Mouse (Mus musculus) ES-Bruce4 (cell line): Measurements from ENCODE around the gene Cab39.

Experiments
- CTCF ChIP-seq: IDR thresholded peaks from one replicate; pipeline ENCODE4 v1.8.1; 2011; ENCODE audit warnings: low read depth, low read length
- EP300 ChIP-seq: IDR thresholded peaks from 2 replicates; pipeline ENCODE4 v1.6.1; 2011; ENCODE audit warnings: low read depth, low read length; ENCODE audit not compliant: insufficient read depth
- POLR2A ChIP-seq: IDR thresholded peaks from one replicate; pipeline ENCODE4 v1.8.1; 2011; ENCODE audit warnings: low read length; ENCODE audit not compliant: insufficient read depth

GRCm38 (mm10) chr1:85766120-85766519 is 27.1 kb upstream of the Cab39 start:
- no peak for TF ChIP-seq CTCF
- TF ChIP-seq POLR2A = no peak
- TF ChIP-seq EP300 = no peak
